Comparison of ENCODE assay signal across 14 mouse cellular contexts in genomic region chr9:66251159-66251691, GRCm38 (mm10).
DNase-seq lines count a peak whose midpoint lies in the region; ATAC-seq and TF ChIP-seq lines count a peak whose summit lies in the region.
"Had no signal": no experiment of that assay in that cellular context is flagged by ENCODE, and none has a peak within 500 bp of the region (broad histone marks: within the 10 kb centered on the region; RNA-seq: fewer than 3 reads in every experiment).

No protein-coding gene starts in this region.

- WGBS in forebrain, embryonic 10.5 days = 55% methylated on average over 6 of the region's 6 CpGs
- 63% methylated on average over 6 of the region's 6 CpGs for WGBS in forebrain, postnatal 0 days
- WGBS in limb, embryonic 10.5 days = 21% methylated on average over 6 of the region's 6 CpGs
- 56% methylated on average over 6 of the region's 6 CpGs for WGBS in hindbrain, embryonic 14.5 days

- peaks cover 23% of the 10 kb centered on the region for H3K4me1 ChIP-seq in forebrain, embryonic 10.5 days
- H3K4me1 ChIP-seq in forebrain, postnatal 0 days (ENCODE audit: insufficient read depth) = no peaks in the 10 kb centered on the region
- H3K4me1 ChIP-seq in brown adipose tissue, adult 24 weeks (ENCODE audit: control insufficient read depth, insufficient read depth, insufficient read length, low read length) = peaks cover 20% of the 10 kb centered on the region
- H3K4me1 ChIP-seq in limb, embryonic 10.5 days = peaks cover 20% of the 10 kb centered on the region
- H3K4me1 ChIP-seq in hindbrain, embryonic 14.5 days (replicated peaks; ENCODE audit: control insufficient read depth, insufficient read depth, low read length) = no peaks in the 10 kb centered on the region
- H3K4me1 ChIP-seq: neural tube, embryonic 15.5 days had no signal

- TF ChIP-seq CTCF in forebrain, postnatal 0 days (IDR thresholded peaks at IDR 0.05; ENCODE audit: low read depth) = no peak

- peak overlapping the region; percentile 64 for H3K27ac ChIP-seq in forebrain, embryonic 10.5 days
- no peak overlapping the region for H3K27ac ChIP-seq in forebrain, postnatal 0 days (ENCODE audit: low read depth, low read length)
- peak overlapping the region; percentile 89 for H3K27ac ChIP-seq in brown adipose tissue, adult 24 weeks (replicated peaks; ENCODE audit: low read depth, low read length)
- peak overlapping the region; percentile 70 for H3K27ac ChIP-seq in limb, embryonic 10.5 days
- no peak overlapping the region for H3K27ac ChIP-seq in hindbrain, embryonic 14.5 days
- H3K27ac ChIP-seq: midbrain, embryonic 12.5 days; neural tube, embryonic 15.5 days had no signal

- no peak for ATAC-seq in forebrain, postnatal 0 days
- no peak for ATAC-seq in hindbrain, embryonic 14.5 days (ENCODE audit: low FRiP score)

- H3K4me3 ChIP-seq in forebrain, embryonic 10.5 days = no peak overlapping the region
- H3K4me3 ChIP-seq in forebrain, postnatal 0 days (ENCODE audit: low read depth, low read length) = no peak overlapping the region
- no peak overlapping the region for H3K4me3 ChIP-seq in brown adipose tissue, adult 24 weeks (ENCODE audit: insufficient read depth, low read depth, low read length)
- no peak overlapping the region for H3K4me3 ChIP-seq in limb, embryonic 10.5 days
- H3K4me3 ChIP-seq in hindbrain, embryonic 14.5 days (replicated peaks; ENCODE audit: low read length) = no peak overlapping the region
- H3K4me3 ChIP-seq: midbrain, embryonic 12.5 days; neural tube, embryonic 15.5 days had no signal

- no peak overlapping the region for H3K9ac ChIP-seq in forebrain, postnatal 0 days
- no peak overlapping the region for H3K9ac ChIP-seq in hindbrain, embryonic 14.5 days
- H3K9ac ChIP-seq: midbrain, embryonic 12.5 days; neural tube, embryonic 15.5 days had no signal

- no peaks in the 10 kb centered on the region for H3K27me3 ChIP-seq in forebrain, embryonic 10.5 days (ENCODE audit: poor library complexity, severe bottlenecking)
- no peaks in the 10 kb centered on the region for H3K27me3 ChIP-seq in forebrain, postnatal 0 days (ENCODE audit: insufficient read depth, low read length)
- no peaks in the 10 kb centered on the region for H3K27me3 ChIP-seq in limb, embryonic 10.5 days (ENCODE audit: low read depth, poor library complexity, severe bottlenecking)
- no peaks in the 10 kb centered on the region for H3K27me3 ChIP-seq in hindbrain, embryonic 14.5 days (ENCODE audit: control insufficient read depth, insufficient read depth, low read length)
- H3K27me3 ChIP-seq: midbrain, embryonic 12.5 days; neural tube, embryonic 15.5 days had no signal

- H3K9me3 ChIP-seq in forebrain, embryonic 10.5 days = no peaks in the 10 kb centered on the region
- H3K9me3 ChIP-seq in forebrain, postnatal 0 days (ENCODE audit: low read length) = no peaks in the 10 kb centered on the region
- no peaks in the 10 kb centered on the region for H3K9me3 ChIP-seq in limb, embryonic 10.5 days (replicated peaks)
- H3K9me3 ChIP-seq in hindbrain, embryonic 14.5 days (ENCODE audit: control insufficient read depth, low read length) = no peaks in the 10 kb centered on the region
- H3K9me3 ChIP-seq: midbrain, embryonic 12.5 days; neural tube, embryonic 15.5 days had no signal

- no peak overlapping the region for H3K4me2 ChIP-seq in forebrain, postnatal 0 days (ENCODE audit: low read depth)
- H3K4me2 ChIP-seq in hindbrain, embryonic 14.5 days (replicated peaks) = no peak overlapping the region
- H3K4me2 ChIP-seq: midbrain, embryonic 12.5 days; neural tube, embryonic 15.5 days had no signal

- H3K36me3 ChIP-seq in forebrain, embryonic 10.5 days (replicated peaks) = no peaks in the 10 kb centered on the region
- H3K36me3 ChIP-seq in forebrain, postnatal 0 days (ENCODE audit: insufficient read depth) = no peaks in the 10 kb centered on the region
- H3K36me3 ChIP-seq in limb, embryonic 10.5 days = no peaks in the 10 kb centered on the region
- H3K36me3 ChIP-seq in hindbrain, embryonic 14.5 days (replicated peaks; ENCODE audit: control insufficient read depth, insufficient read depth) = no peaks in the 10 kb centered on the region
- H3K36me3 ChIP-seq: midbrain, embryonic 12.5 days; neural tube, embryonic 15.5 days had no signal

- DNase-seq in forebrain, embryonic 10.5 days (ENCODE audit: extremely low spot score, low spot score) = no peak
- DNase-seq in forebrain, postnatal 0 days = no peak
- peak; percentile 36 for DNase-seq in kidney, adult 11 months
- DNase-seq in limb, embryonic 10.5 days (ENCODE audit: low spot score) = no peak
- no peak for DNase-seq in hindbrain, embryonic 14.5 days (ENCODE audit: low spot score)
- no peak for DNase-seq in urinary bladder, adult 2 months (ENCODE audit: low spot score)
- DNase-seq in urinary bladder, postnatal 14 days (ENCODE audit: low spot score) = no peak
- DNase-seq: cerebellum, adult 9-10 months; heart, postnatal 4 days; lung, adult 2 months; right cerebral cortex, postnatal 14 days had no signal

Comparison
In these comparisons a context has a peak if more than half of its experiments do, and no peak if none do; other contexts are left out.
1. H3K27ac ChIP-seq: peak in forebrain, embryonic 10.5 days (single experiment), brown adipose tissue, adult 24 weeks (single experiment) and limb, embryonic 10.5 days (single experiment); none in forebrain, postnatal 0 days (single experiment) and hindbrain, embryonic 14.5 days (single experiment).